Mouse (Mus musculus): ENCODE measurements around the gene Wdtc1. TPM values are rescaled to one million over a fixed set of nuclear protein-coding genes. Genes with fewer than 3 reads are reported as not detected.

The Wdtc1 gene
- polyA plus RNA-seq, 1 experiment, result 49.1 TPM

DNA sequence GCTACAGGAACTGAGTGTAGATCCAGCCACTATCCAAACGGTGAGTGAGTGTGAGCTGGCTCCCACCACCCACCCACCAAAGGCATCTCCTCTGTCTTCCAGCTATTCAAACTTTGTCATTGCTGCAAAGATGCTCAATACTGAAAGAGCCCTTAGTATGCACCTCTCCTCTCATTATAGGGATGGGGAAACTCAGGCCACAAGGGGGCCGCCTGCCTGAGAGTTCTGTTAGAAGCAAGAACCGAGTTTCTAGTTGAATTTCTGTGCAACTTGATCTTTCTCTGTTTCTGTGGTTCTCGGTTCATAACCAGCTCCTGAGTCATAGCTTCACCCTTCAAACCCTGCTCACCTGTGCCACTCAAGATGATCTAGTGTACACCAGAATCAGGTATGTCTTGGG is 101.2 kb downstream of the Wdtc1 start:
- H3K4me3 ChIP-seq (replicated peaks; ENCODE audit: extremely low read depth, low read depth, low read length), result no peak overlapping the region
- 70% methylated on average over 4 of the region's 4 CpGs for WGBS
- H3K4me1 ChIP-seq (ENCODE audit: control insufficient read depth, insufficient read depth, low read length), result peaks cover under 1% of the 10 kb centered on the region; the same call in 1 of the 2 replicates
- no peak for TF ChIP-seq POLR2A (IDR thresholded peaks at IDR 0.05; ENCODE audit: borderline replicate concordance, extremely low read depth, low read depth, low read length)
- TF ChIP-seq CTCF (IDR thresholded peaks at IDR 0.05; ENCODE audit: insufficient read depth, low read length), result no peak
- no peak for DNase-seq

DNA sequence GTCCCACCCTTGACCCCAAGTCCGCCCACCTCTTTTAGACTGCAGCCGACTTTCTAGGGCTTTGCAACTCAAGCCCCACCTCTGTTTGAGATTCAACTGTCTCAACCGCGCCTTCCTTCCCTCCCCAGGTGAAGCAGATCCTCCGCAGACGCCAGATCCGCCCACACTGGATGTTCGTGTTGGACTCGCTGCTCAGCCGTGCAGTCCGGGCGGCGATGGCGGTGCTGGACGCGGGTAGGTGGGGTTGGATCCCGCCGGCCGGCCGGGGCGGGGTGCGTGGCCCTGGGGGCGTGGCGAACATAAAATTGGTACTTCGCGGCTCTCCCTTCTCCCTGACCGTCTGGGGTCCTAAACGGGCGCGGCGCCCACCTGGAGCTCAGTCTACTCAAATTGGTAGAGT is 102.1 kb downstream of the Wdtc1 start:
- peaks cover 5% of the 10 kb centered on the region; the same call in 1 of the 2 replicates for H3K4me1 ChIP-seq (ENCODE audit: control insufficient read depth, insufficient read depth, low read length)
- WGBS, result 48% methylated on average over 31 of the region's 31 CpGs
- TF ChIP-seq POLR2A (IDR thresholded peaks at IDR 0.05; ENCODE audit: borderline replicate concordance, extremely low read depth, low read depth, low read length) (no peak), CTCF (IDR thresholded peaks at IDR 0.05; ENCODE audit: insufficient read depth, low read length) (no peak)
- no peak overlapping the region for H3K4me3 ChIP-seq (replicated peaks; ENCODE audit: extremely low read depth, low read depth, low read length)
- DNase-seq, result no peak

DNA sequence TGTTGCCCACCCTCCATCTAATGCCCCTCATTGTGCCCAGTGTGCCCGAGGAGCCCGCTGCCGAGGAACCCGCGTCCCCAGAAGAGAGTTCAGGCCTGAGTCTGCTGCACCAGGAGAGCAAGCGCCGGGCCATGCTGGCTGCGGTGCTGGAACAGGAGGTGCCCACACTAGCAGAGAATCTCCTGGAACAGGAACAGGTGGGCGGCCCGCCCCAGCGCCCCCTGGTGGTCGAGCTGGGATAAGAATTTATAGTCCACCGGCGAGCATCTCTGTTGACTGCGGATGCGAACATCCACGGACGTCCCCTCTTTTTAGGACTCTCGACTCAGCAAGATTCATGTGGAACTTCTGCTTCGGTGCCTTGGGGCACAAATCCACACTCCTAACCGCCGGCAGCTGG is 102.7 kb downstream of the Wdtc1 start:
- peak; percentile 57 for TF ChIP-seq CTCF (IDR thresholded peaks at IDR 0.05; ENCODE audit: insufficient read depth, low read length)
- no peak for TF ChIP-seq POLR2A (IDR thresholded peaks at IDR 0.05; ENCODE audit: borderline replicate concordance, extremely low read depth, low read depth, low read length)
- Histone ChIP-seq H3K4me1 (ENCODE audit: control insufficient read depth, insufficient read depth, low read length) (peaks cover 5% of the 10 kb centered on the region; the same call in 1 of the 2 replicates), H3K4me3 (replicated peaks; ENCODE audit: extremely low read depth, low read depth, low read length) (no peak overlapping the region)
- whole genome bisulfite sequencing, result 12% methylated on average over 22 of the region's 22 CpGs
- DNase-seq, result peak; percentile 86

DNA sequence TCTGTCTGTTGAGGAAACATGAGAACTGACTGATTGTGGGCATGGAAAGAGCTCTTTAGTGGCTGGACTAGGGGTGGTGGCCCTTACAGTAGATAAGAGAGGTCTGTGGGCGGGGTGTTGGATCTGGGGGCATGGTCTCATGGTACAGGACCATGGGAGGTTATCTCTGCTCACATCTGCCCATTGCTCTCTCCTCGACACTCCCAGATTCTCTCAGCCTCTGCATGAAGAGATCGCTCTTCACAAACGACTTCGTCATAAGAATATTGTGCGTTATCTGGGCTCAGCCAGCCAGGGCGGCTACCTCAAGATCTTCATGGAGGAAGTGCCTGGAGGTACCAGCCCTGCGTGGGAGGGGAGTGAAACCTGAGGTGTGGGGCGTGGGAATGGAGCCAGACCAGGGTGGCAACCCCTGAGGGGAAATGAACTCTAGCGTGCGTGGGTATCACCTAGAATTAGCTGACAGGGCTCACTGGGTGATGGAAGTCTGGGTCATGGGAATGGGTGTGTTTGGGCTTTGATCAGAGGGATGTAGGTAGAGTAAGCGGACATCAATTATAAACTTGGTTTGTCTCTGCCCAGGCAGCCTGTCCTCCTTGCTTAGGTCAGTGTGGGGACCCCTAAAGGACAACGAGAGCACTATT is 105.4 kb downstream of the Wdtc1 start:
- H3K4me3 ChIP-seq (replicated peaks; ENCODE audit: extremely low read depth, low read depth, low read length), result no peak overlapping the region
- peaks cover 7% of the 10 kb centered on the region for H3K4me1 ChIP-seq (ENCODE audit: control insufficient read depth, insufficient read depth, low read length)
- WGBS, result 77% methylated on average over 13 of the region's 13 CpGs
- no peak for DNase-seq
- TF ChIP-seq POLR2A (IDR thresholded peaks at IDR 0.05; ENCODE audit: borderline replicate concordance, extremely low read depth, low read depth, low read length), result no peak
- no peak for TF ChIP-seq CTCF (IDR thresholded peaks at IDR 0.05; ENCODE audit: insufficient read depth, low read length)

DNA sequence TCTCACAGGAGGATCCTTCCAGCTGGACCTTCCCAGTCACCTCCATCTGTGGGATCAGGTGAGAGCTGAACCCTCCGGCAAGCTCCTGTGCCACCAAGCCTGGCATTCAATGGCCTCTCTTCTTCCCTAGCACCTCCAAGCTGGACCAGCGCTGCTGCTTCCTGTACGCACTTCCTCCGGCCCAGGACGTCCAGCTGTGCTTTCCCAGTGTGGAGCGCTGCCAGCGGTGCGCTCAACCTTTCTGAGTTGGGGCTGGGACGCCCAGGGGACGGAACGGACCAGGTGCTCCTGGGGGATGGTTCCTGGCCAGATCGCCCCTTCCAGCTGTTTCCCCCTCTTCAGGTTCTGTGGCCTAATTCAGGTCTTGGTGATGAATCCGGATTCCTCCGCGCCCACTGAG is 106.2 kb downstream of the Wdtc1 start:
- TF ChIP-seq POLR2A (IDR thresholded peaks at IDR 0.05; ENCODE audit: borderline replicate concordance, extremely low read depth, low read depth, low read length), result no peak
- TF ChIP-seq CTCF (IDR thresholded peaks at IDR 0.05; ENCODE audit: insufficient read depth, low read length), result no peak
- WGBS, result 38% methylated on average over 15 of the region's 15 CpGs
- Histone ChIP-seq H3K4me3 (replicated peaks; ENCODE audit: extremely low read depth, low read depth, low read length) (no peak overlapping the region), H3K4me1 (ENCODE audit: control insufficient read depth, insufficient read depth, low read length) (peaks cover 11% of the 10 kb centered on the region)
- no peak for DNase-seq

DNA sequence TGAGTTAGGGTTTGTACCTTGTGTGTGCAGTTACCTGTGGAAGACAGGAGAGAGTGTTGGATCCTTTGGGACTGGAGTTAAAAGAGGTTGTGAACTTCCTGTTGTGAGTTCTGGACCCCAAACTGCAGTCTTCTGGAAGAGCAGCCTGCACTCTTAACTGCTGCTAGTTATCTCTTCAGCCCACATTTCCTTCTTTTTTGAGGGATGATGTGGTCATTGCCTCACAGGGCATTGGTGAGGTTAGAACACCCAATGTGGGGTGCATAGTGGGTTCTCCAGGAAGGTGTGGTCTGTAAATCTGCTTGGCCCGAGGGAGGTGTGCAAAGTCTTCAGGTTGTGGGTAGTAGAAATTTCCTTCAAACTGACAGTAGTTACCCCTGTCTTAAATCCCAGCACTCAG is 109.0 kb downstream of the Wdtc1 start:
- peaks cover 11% of the 10 kb centered on the region for H3K4me1 ChIP-seq (ENCODE audit: control insufficient read depth, insufficient read depth, low read length)
- TF ChIP-seq POLR2A (IDR thresholded peaks at IDR 0.05; ENCODE audit: borderline replicate concordance, extremely low read depth, low read depth, low read length) (no peak), CTCF (IDR thresholded peaks at IDR 0.05; ENCODE audit: insufficient read depth, low read length) (no peak)
- WGBS, result 69% methylated on average over 1 of the region's 1 CpGs

DNA sequence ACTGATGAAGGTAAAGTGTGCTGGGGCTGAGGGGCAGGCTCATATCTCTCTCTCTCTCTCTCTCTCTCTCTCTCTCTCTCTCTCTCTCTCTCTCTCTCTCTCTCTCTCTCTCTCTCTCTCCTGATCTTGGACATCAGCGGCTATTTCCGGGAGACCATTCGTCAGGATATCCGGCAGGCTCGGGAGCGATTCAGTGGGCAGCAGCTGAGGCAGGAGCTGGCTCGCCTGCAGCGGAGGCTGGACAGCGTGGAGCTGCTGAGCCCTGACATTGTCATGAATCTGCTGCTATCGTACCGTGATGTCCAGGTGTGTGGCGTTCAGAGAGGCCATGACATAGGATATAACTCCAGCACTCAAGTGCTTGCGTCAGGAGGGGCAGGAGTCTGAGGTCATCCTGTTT is 109.7 kb downstream of the Wdtc1 start:
- no peak for DNase-seq
- no peak overlapping the region for H3K4me3 ChIP-seq (replicated peaks; ENCODE audit: extremely low read depth, low read depth, low read length)
- no peak for TF ChIP-seq POLR2A (IDR thresholded peaks at IDR 0.05; ENCODE audit: borderline replicate concordance, extremely low read depth, low read depth, low read length)
- WGBS, result 34% methylated on average over 13 of the region's 13 CpGs
- peaks cover 11% of the 10 kb centered on the region for H3K4me1 ChIP-seq (ENCODE audit: control insufficient read depth, insufficient read depth, low read length)

More for the DNA sequence above, 109.0 kb downstream of the Wdtc1 start:
- no peak overlapping the region for H3K4me3 ChIP-seq (replicated peaks; ENCODE audit: extremely low read depth, low read depth, low read length)
- DNase-seq, result no peak

DNA sequence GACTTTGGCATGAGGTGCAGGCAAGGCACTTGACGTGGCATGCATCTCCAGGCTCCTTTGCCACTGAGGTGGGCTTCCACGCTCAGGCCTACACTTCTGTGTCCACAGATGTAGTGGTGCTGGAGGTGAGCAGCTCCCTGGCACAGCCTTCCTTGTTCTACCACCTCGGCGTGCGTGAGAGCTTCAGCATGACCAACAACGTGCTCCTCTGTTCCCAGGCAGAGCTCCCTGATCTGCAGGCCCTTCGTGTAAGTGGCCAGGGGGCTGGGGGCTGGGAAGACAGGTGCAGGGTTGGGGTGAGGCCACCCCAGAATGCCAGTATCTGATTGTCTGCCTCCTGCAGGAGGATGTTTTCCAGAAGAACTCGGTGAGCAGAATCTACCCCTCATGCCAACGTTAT is 110.6 kb downstream of the Wdtc1 start:
- H3K4me1 ChIP-seq (ENCODE audit: control insufficient read depth, insufficient read depth, low read length), result peaks cover 11% of the 10 kb centered on the region
- no peak overlapping the region for H3K4me3 ChIP-seq (replicated peaks; ENCODE audit: extremely low read depth, low read depth, low read length)
- WGBS, result 71% methylated on average over 9 of the region's 9 CpGs
- no peak for TF ChIP-seq CTCF (IDR thresholded peaks at IDR 0.05; ENCODE audit: insufficient read depth, low read length)
- TF ChIP-seq POLR2A (IDR thresholded peaks at IDR 0.05; ENCODE audit: borderline replicate concordance, extremely low read depth, low read depth, low read length), result no peak
- no peak for DNase-seq

Other genes with a start within 250 kb of the Wdtc1 start
- gene Wasf2, start 223.0 kb downstream of the Wdtc1 start, polyA plus RNA-seq (2012; rRNA removed), result 91.7 and 109 TPM in 2 replicates
- gene Cd164l2, start 141.3 kb downstream of the Wdtc1 start, polyA plus RNA-seq (2012; rRNA removed), result 2.8 and 4.3 TPM in 2 replicates
- 0.18 and 0.60 TPM in 2 replicates for gene Gpr3, start 140.9 kb downstream of the Wdtc1 start, polyA plus RNA-seq (2012; rRNA removed)
- 27.9 and 38.2 TPM in 2 replicates for gene Map3k6, start 112.7 kb downstream of the Wdtc1 start, polyA plus RNA-seq (2012; rRNA removed)
- gene Sytl1, start 90.4 kb downstream of the Wdtc1 start, polyA plus RNA-seq (2012; rRNA removed), result 7.4 and 23.0 TPM in 2 replicates
- 58.1 and 71.6 TPM in 2 replicates for gene Tmem222, start 75.7 kb downstream of the Wdtc1 start, polyA plus RNA-seq (2012; rRNA removed)
- 39.9 and 40.4 TPM in 2 replicates for gene Slc9a1, start 16.2 kb upstream of the Wdtc1 start, polyA plus RNA-seq (2012; rRNA removed)
- 21.3 and 23.1 TPM in 2 replicates for gene Tent5b, start 126.7 kb upstream of the Wdtc1 start, polyA plus RNA-seq (2012; rRNA removed)
- gene Trnp1, start 145.1 kb upstream of the Wdtc1 start, polyA plus RNA-seq (2012; rRNA removed), result 3.4 and 4.5 TPM in 2 replicates
- 19.0 and 22.2 TPM in 2 replicates for gene Kdf1, start 165.5 kb upstream of the Wdtc1 start, polyA plus RNA-seq (2012; rRNA removed)
- 52.4 and 60.4 TPM in 2 replicates for gene Nudc, start 192.5 kb upstream of the Wdtc1 start, polyA plus RNA-seq (2012; rRNA removed)
- 0.36 and 0.54 TPM in 2 replicates for gene Nr0b2, start 199.9 kb upstream of the Wdtc1 start, polyA plus RNA-seq (2012; rRNA removed)
- gene Gpatch3, start 221.3 kb upstream of the Wdtc1 start, polyA plus RNA-seq (2012; rRNA removed), result 5.0 and 5.2 TPM in 2 replicates
- 40.8 and 43.3 TPM in 2 replicates for gene Gpn2, start 230.9 kb upstream of the Wdtc1 start, polyA plus RNA-seq (2012; rRNA removed)
- gene Sfn, start 248.7 kb upstream of the Wdtc1 start, polyA plus RNA-seq (2012; rRNA removed), result 13.0 and 107 TPM in 2 replicates